Mouse (Mus musculus): ENCODE data around the gene Arhgap45. TPM values are rescaled to one million over a fixed set of nuclear protein-coding genes. Genes with fewer than 3 reads are reported as not detected.
"Not testable (repeated sequence)": the region's sequence is repeated elsewhere in the genome, so short reads cannot be mapped to it uniquely, and the experiment has no call there.

The Arhgap45 gene
- polyA plus RNA-seq, 1 experiment = 1.8 TPM

GRCm38 (mm10) chr10:80028521-80028846 is 12.0 kb downstream of the Arhgap45 start:
- no peak overlapping the region for H3K27ac ChIP-seq (replicated peaks; ENCODE audit: low read depth, low read length)
- peaks cover 4% of the 10 kb centered on the region; the same call in 1 of the 2 replicates for H3K4me1 ChIP-seq (ENCODE audit: control insufficient read depth, insufficient read depth, insufficient read length, low read length)

GRCm38 (mm10) chr10:80030191-80030590 is 13.7 kb downstream of the Arhgap45 start:
- no peak overlapping the region for H3K27ac ChIP-seq (replicated peaks; ENCODE audit: low read depth, low read length)
- H3K4me1 ChIP-seq (ENCODE audit: control insufficient read depth, insufficient read depth, insufficient read length, low read length) = peaks cover 10% of the 10 kb centered on the region; the same call in 1 of the 2 replicates
- H3K4me3 ChIP-seq (ENCODE audit: insufficient read depth, low read depth, low read length) = no peak overlapping the region

More at GRCm38 (mm10) chr10:80028521-80028846, 12.0 kb downstream of the Arhgap45 start:
- no peak overlapping the region for H3K4me3 ChIP-seq (ENCODE audit: insufficient read depth, low read depth, low read length)

DNA sequence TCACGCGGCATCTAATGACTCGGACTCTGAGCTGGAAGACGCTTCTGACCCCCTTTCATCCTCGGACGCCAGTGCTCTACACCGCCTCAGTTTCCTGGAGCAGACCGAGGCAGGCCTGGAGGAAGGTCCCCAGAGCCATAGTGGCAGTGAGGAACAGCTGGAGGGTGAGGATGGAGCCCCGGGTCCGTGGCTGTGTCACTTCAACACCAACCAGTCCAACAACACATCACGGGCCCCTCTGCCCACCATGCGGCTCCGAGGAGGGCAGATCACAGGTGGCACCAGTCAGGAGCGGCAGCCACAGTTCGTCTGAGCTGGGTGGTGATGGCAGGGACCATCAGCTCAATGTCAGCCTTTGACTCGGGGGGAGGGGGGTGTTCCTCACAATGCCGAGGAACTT is 14.3 kb downstream of the Arhgap45 start:
- H3K27ac ChIP-seq (replicated peaks; ENCODE audit: low read depth, low read length) = no peak overlapping the region

GRCm38 (mm10) chr10:80032799-80033480 is 16.5 kb downstream of the Arhgap45 start:
- H3K27ac ChIP-seq (replicated peaks; ENCODE audit: low read depth, low read length) = peak overlapping the region; percentile 1; the same call in 1 of the 2 replicates
- H3K4me1 ChIP-seq (ENCODE audit: control insufficient read depth, insufficient read depth, insufficient read length, low read length) = peaks cover 19% of the 10 kb centered on the region
- H3K4me3 ChIP-seq (ENCODE audit: insufficient read depth, low read depth, low read length) = no peak overlapping the region

More for the DNA sequence above, 14.3 kb downstream of the Arhgap45 start:
- H3K4me1 ChIP-seq (ENCODE audit: control insufficient read depth, insufficient read depth, insufficient read length, low read length) = peaks cover 15% of the 10 kb centered on the region; the same call in 1 of the 2 replicates
- no peak overlapping the region for H3K4me3 ChIP-seq (ENCODE audit: insufficient read depth, low read depth, low read length)

- H3K4me1 ChIP-seq (ENCODE audit: control insufficient read depth, insufficient read depth, insufficient read length, low read length) = peaks cover 27% of the 10 kb centered on the region
- peak overlapping the region; percentile 46 for H3K27ac ChIP-seq (replicated peaks; ENCODE audit: low read depth, low read length)
- H3K4me3 ChIP-seq (ENCODE audit: insufficient read depth, low read depth, low read length) = no peak overlapping the region
Observed at GRCm38 (mm10) chr10:80033511-80034391, 17.3 kb downstream of the Arhgap45 start.

DNA sequence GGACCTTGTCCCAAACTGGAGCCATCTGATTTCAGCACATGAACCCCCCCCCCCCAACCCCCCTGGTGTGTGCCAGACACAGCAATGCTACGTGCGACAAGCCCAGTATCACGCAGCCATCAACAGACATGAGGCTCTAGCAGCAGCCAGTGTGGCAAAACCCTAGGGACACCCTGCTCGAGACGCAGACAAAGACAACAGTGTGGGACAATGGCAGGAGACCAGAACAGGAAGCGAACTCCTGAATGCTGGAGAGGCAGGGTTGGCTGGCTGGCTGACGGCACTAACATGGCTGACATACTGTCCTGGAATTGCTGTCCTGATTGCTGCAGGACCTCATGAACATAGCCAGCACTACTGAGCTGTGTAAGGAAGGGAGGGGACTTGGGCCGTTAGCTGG is 18.7 kb downstream of the Arhgap45 start:
- Histone ChIP-seq H3K4me1 (ENCODE audit: control insufficient read depth, insufficient read depth, insufficient read length, low read length) (peaks cover 27% of the 10 kb centered on the region), H3K4me3 (ENCODE audit: insufficient read depth, low read depth, low read length) (no peak overlapping the region), H3K27ac (replicated peaks; ENCODE audit: low read depth, low read length) (peak overlapping the region; percentile 63)

- Histone ChIP-seq H3K4me1 (ENCODE audit: control insufficient read depth, insufficient read depth, insufficient read length, low read length) (peaks cover 27% of the 10 kb centered on the region), H3K4me3 (ENCODE audit: insufficient read depth, low read depth, low read length) (no peak overlapping the region), H3K27ac (replicated peaks; ENCODE audit: low read depth, low read length) (peak overlapping the region; percentile 63)
Observed at GRCm38 (mm10) chr10:80035686-80036085, 19.2 kb downstream of the Arhgap45 start.

DNA sequence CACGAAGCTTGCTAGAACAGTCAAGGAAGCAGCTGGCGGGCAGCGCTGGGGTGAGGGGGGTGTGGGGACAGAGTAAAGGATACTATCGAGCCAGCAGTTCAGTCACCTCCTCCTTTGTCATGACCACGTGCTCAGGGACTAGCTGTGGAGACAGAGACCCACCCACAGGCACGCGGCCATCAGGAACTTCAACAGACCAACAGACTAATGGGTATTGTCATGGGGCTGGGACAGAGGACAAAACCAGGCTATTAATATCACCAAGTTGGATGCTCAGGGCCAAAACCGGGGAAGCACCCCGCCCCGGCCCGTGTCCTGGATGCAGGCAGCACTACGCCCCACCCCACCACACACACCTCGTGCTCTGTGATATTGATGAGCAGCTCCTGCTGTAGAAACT is 20.4 kb downstream of the Arhgap45 start:
- peak overlapping the region; percentile 5 for H3K27ac ChIP-seq (replicated peaks; ENCODE audit: low read depth, low read length)
- H3K4me3 ChIP-seq (ENCODE audit: insufficient read depth, low read depth, low read length) = no peak overlapping the region
- peaks cover 27% of the 10 kb centered on the region for H3K4me1 ChIP-seq (ENCODE audit: control insufficient read depth, insufficient read depth, insufficient read length, low read length)

DNA sequence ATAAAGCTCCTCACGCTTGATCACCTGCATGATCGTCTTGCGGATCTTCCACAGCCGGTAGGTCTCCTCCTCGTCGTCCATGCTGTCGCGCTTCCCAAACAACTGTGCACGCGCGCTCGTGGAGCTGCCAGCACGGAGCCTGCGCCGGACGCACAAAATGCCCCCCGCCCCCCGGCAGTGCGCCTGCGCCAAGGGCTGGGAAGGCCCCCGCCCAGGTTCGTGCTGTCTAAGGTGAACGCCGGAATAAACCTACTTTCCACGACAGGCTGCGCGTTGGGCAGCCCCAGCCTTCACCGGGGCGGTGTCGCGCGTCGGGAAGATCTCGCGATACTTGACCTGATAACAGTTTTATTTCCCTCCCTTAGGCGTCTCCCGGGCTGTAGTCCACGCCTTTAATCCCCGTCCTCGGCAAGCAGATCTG is 23.1 kb downstream of the Arhgap45 start, which contains the start of gene Polr2e:
TSS of gene Polr2e (minus strand) at position 237 of the 421 bp plus-strand sequence.
- peaks cover 21% of the 10 kb centered on the region for H3K4me1 ChIP-seq (ENCODE audit: control insufficient read depth, insufficient read depth, insufficient read length, low read length)
- H3K4me3 ChIP-seq (ENCODE audit: insufficient read depth, low read depth, low read length) = peak within 1 kb of the TSS; percentile 92
- peak within 1 kb of the TSS; percentile 24; the same call in 1 of the 2 replicates for H3K27ac ChIP-seq (replicated peaks; ENCODE audit: low read depth, low read length)

GRCm38 (mm10) chr10:80041409-80042060 is 25.1 kb downstream of the Arhgap45 start:
- not testable (repeated sequence) for H3K27ac ChIP-seq (replicated peaks; ENCODE audit: low read depth, low read length)

DNA sequence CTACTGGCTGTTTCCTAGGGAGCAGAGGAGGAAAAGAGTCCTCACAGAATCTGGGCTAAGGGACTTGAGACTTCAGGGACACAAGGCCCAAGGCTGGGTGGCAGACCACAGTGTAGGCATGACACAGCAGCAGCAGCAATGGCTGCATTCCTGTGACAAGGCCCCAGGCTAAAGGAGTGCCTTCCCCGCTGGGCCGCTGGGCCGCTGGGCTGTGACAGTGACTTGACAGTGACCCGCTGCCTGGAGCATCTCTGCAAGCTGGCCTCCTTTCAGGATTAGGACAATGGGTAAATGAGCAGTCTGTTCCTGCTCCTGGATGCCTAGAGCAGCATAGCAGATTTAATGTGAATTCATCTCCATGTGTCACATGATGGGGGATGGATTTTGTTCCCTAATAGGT is 27.6 kb downstream of the Arhgap45 start:
- Histone ChIP-seq H3K4me3 (ENCODE audit: insufficient read depth, low read depth, low read length) (no peak overlapping the region), H3K4me1 (ENCODE audit: control insufficient read depth, insufficient read depth, insufficient read length, low read length) (0 out of 2 replicates have a peak, but pooled peaks cover 4% of the 10 kb centered on the region), H3K27ac (replicated peaks; ENCODE audit: low read depth, low read length) (no peak overlapping the region)

More at GRCm38 (mm10) chr10:80041409-80042060, 25.1 kb downstream of the Arhgap45 start:
- not testable (repeated sequence) for H3K4me1 ChIP-seq (ENCODE audit: control insufficient read depth, insufficient read depth, insufficient read length, low read length); H3K4me3 ChIP-seq (ENCODE audit: insufficient read depth, low read depth, low read length)

DNA sequence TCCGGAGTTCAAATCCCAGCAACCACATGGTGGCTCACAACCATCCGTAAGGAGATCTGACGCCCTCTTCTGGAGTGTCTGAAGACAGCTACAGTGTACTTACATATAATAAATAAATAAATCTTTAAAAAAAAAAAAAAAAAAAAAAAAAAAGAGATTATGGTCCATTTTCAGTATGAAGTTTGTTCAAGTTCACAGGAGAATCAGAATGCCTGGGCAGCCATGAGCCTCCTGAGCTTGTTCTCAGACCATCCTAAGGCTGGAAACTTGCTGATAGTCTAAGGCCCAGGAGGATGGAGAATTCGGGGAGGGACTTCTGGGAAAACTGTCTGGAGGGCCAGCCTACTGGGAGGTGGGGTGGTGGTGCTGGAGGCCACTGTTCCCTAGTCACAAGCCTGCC is 28.9 kb downstream of the Arhgap45 start:
- H3K4me3 ChIP-seq (ENCODE audit: insufficient read depth, low read depth, low read length); H3K27ac ChIP-seq (replicated peaks; ENCODE audit: low read depth, low read length): not testable (repeated sequence)
- peaks cover 10% of the 10 kb centered on the region; the same call in 1 of the 2 replicates for H3K4me1 ChIP-seq (ENCODE audit: control insufficient read depth, insufficient read depth, insufficient read length, low read length)

- H3K4me3 ChIP-seq (ENCODE audit: insufficient read depth, low read depth, low read length) = no peak overlapping the region
- peaks cover 14% of the 10 kb centered on the region; the same call in 1 of the 2 replicates for H3K4me1 ChIP-seq (ENCODE audit: control insufficient read depth, insufficient read depth, insufficient read length, low read length)
- no peak overlapping the region for H3K27ac ChIP-seq (replicated peaks; ENCODE audit: low read depth, low read length)
Observed at GRCm38 (mm10) chr10:80045766-80046165, 29.3 kb downstream of the Arhgap45 start.

- H3K4me1 ChIP-seq (ENCODE audit: control insufficient read depth, insufficient read depth, insufficient read length, low read length) = peaks cover 22% of the 10 kb centered on the region
- H3K4me3 ChIP-seq (ENCODE audit: insufficient read depth, low read depth, low read length) = no peak within 1 kb of the TSS
- H3K27ac ChIP-seq (replicated peaks; ENCODE audit: low read depth, low read length) = no peak within 1 kb of the TSS
Observed at GRCm38 (mm10) chr10:80047041-80047565, 30.6 kb downstream of the Arhgap45 start, which contains the start of gene Gpx4. TSS of gene Gpx4 (plus strand) at chr10:80047166.

Measured in brown adipose tissue, adult 24 weeks (tissue).